Mouse (Mus musculus) embryonic stem cell, embryonic (primary cell): ENCODE data around the gene Ccdc62.

Experiments
- CTCF ChIA-PET, 4 experiments: fragments of 300-600 bp in 2 of 4; fragments of 350-600 bp in 2 of 4; sonication (Branson Sonifier 250); formaldehyde crosslinking; loops; one replicate each; lab custom pipeline; 2022; ENCODE audit warnings: inconsistent platforms in 2 of 4; lab: Charles Lee
- POLR2A ChIA-PET, 4 experiments: fragments of 300-600 bp in 2 of 4; fragments of 350-600 bp in 2 of 4; sonication (Branson Sonifier 250); formaldehyde crosslinking; loops; one replicate each; lab custom pipeline; 2022; ENCODE audit warnings: antibody characterized with exemption in 4 of 4, inconsistent platforms in 1 of 4; lab: Charles Lee

Gene Ccdc62

DNA sequence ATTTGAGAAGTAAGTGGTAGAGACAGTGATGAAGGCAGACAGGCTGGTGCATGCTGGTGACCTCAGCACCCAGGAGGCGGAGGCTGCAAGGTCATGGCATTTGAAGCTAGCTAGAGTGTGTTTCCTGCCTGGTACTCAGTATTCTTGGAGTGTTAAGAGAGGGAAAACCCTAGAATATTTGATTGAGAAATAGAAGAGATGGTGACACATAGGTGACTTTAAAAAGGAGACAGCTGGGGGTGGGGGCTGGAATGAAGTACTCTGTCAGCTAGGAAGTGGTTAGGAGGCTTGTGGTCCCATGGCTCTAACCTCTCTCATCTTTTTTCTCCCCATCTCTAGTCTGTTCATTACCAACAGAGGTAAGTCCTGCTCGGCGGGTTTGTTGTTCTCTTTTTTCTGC is 15.6 kb upstream of the Ccdc62 start:
- ChIA-PET CTCF (interaction anchor here in 1 of 4 experiments (0.6 kb wide), 1 partner anchor 94 kb away, joined by 3 read pairs; no protein-coding TSS in a partner anchor), POLR2A (interaction anchor here in 2 of 4 experiments (0.8 to 2.1 kb wide), 8 partner anchors 13 to 194 kb away, joined by 3 to 8 read pairs (median 4); partner anchors contain the start of genes Ccdc62 (in 2 of the 2), Gm43518 (in 1 of the 2), Kntc1 (in 1 of the 2) and Rsrc2 (in 1 of the 2))

DNA sequence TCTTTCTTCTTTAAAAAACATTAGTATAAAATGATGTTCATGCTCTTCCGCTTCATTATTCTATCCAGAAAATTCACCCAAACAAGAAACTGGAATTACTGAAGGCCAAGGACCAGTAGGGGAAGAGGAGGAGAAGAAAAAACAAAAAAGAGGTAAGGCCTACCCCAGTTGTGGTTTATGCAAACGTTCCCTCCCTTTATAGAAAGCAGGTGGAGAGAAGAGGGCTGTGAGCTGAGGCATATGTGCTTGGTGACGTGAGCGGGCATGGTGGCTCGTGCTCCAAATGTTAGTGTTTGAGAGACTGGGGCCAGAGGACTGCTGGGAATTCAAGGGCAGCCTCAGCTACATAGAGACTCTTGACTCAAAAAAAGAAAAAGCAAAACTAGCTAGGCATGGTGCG is 8.4 kb upstream of the Ccdc62 start:
- ChIA-PET CTCF (interaction anchor here in 1 of 4 experiments (0.6 kb wide), 2 partner anchors 15 to 28 kb away, joined by 3 to 4 read pairs; no protein-coding TSS in a partner anchor), POLR2A (interaction anchor here in 3 of 4 experiments (0.5 to 2.0 kb wide), 6 partner anchors 13 to 173 kb away, joined by 3 to 11 read pairs (median 3); partner anchors contain the start of genes Kntc1 (in 1 of the 3) and Rsrc2 (in 1 of the 3))

GRCm38 (mm10) chr5:123927118-123927517 is 3.4 kb upstream of the Ccdc62 start, which contains the start of gene Gm43518:
TSS of gene Gm43518 (plus strand) at chr5:123927418.
- ChIA-PET POLR2A (interaction anchor here in 1 of 4 experiments (0.9 to 1.2 kb wide), 2 partner anchors 11 to 17 kb away, joined by 4 to 5 read pairs; no protein-coding TSS in a partner anchor), CTCF (interaction anchor here in 1 of 4 experiments (0.7 kb wide), 1 partner anchor 47 kb away, joined by 3 read pairs; no protein-coding TSS in a partner anchor)

DNA sequence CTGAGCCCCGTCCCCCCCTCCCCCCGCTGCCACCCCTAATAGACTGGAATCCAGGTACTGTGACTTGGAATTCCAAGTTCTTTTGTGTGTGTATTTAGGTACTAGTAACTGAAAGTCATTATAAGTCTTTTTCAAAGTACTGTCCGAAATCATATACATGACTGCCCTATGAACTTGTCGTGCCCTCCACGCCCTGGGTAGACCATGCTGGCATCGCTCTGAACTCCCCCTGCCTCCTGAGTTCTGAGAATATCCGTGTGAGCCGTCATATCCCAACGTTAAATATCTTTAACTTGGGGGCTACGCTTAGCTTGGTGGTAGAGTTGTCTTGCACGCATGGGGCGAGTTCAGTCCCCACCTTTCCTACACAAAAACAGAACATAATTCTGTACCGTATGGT is 652 bp downstream of the Ccdc62 start:
- ChIA-PET CTCF (interaction anchor here in 2 of 4 experiments (0.6 to 1.2 kb wide), 3 partner anchors 87 to 165 kb away, joined by 3 to 4 read pairs (median 3); partner anchors contain the start of gene Abcb9 (in 1 of the 2)), POLR2A (interaction anchor here in 3 of 4 experiments (0.5 to 2.0 kb wide), 27 partner anchors 10 to 763 kb away, joined by 3 to 8 read pairs (median 4); partner anchors contain the start of genes Vps37b (in 2 of the 3), 2810006K23Rik (in 1 of the 3), Abcb9 (in 1 of the 3) and Denr (in 1 of the 3))

DNA sequence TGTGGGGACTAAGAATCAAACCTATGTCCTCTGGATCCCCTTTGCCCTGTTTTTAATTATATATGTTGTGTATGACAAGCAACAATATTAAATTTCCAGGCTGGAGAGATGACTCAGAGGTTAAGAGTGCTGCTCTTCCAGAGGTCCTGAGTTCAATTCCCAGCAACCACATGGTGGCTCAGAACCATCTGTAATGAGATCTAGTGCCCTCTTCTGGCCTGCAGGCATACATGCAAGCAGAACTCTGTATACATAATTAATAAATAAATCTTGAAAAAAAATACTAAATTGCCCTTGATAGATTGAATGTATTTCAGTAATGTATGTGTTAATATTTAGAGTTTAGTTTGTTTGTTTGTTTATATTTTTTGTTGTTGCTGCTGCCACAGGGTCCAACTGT is 2.4 kb downstream of the Ccdc62 start:
- CTCF ChIA-PET: interaction anchor here in 2 of 4 experiments (1.0 to 2.1 kb wide), 3 partner anchors 23 to 152 kb away, joined by 4 to 12 read pairs (median 9); no protein-coding TSS in a partner anchor
- POLR2A ChIA-PET: interaction anchor here in 3 of 4 experiments (0.5 to 1.4 kb wide), 7 partner anchors 9 to 395 kb away, joined by 3 to 4 read pairs (median 3); partner anchors contain the start of genes 2810006K23Rik (in 1 of the 3) and Mphosph9 (in 1 of the 3)

- CTCF ChIA-PET: interaction anchor here in 3 of 4 experiments (0.8 to 2.1 kb wide), 15 partner anchors 8 to 178 kb away, joined by 3 to 14 read pairs (median 5); no protein-coding TSS in a partner anchor
- POLR2A ChIA-PET: interaction anchor here in 3 of 4 experiments (0.5 to 1.6 kb wide), 14 partner anchors 10 to 394 kb away, joined by 3 to 8 read pairs (median 3); partner anchors contain the start of genes 2810006K23Rik (in 1 of the 3), Abcb9 (in 1 of the 3) and Mphosph9 (in 1 of the 3)
Observed at GRCm38 (mm10) chr5:123933556-123933955, 3.1 kb downstream of the Ccdc62 start.

DNA sequence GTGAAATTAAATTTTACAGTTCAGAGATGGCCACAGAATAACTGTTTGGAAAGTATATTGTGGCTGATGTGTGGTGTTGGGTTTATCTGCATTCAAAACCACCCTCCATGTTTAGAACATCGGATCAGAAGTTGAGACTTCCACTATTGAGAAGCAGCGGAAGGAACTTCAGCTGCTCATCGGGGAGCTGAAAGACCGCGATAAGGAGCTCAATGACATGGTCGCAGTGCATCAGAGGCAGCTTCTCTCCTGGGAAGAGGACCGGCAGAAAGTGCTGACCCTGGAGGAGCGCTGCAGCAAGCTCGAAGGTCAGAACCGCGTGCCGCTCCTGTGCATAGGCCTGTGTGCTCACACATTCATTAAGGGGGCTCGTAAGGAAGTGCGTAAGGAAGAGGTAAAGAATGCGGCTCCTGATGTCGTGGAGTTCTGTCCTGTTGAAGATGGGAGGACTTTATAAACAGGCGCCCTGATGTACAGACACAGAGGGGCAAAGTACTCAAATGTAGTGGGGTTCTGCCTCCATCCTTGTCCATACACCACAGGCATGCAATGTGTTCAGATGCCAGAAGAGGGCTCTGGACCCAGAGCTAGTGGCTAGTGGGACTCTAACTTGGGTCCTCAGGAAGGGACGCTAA is 3.6 kb downstream of the Ccdc62 start:
- POLR2A ChIA-PET: interaction anchor here in 3 of 4 experiments (0.6 to 1.6 kb wide), 13 partner anchors 24 to 393 kb away, joined by 3 to 8 read pairs (median 3); partner anchors contain the start of genes 2810006K23Rik (in 1 of the 3), Abcb9 (in 1 of the 3) and Mphosph9 (in 1 of the 3)
- CTCF ChIA-PET: interaction anchor here (0.5 to 2.1 kb wide), 22 partner anchors 8 to 462 kb away, joined by 3 to 14 read pairs (median 4); no protein-coding TSS in a partner anchor

- ChIA-PET CTCF (interaction anchor here in 1 of 4 experiments (0.6 kb wide), 1 partner anchor 360 kb away, joined by 4 read pairs; no protein-coding TSS in a partner anchor), POLR2A (interaction anchor here in 1 of 4 experiments (1.6 kb wide), 1 partner anchor 140 kb away, joined by 3 read pairs; no protein-coding TSS in a partner anchor)
Observed at GRCm38 (mm10) chr5:123935931-123936330, 5.5 kb downstream of the Ccdc62 start.

- CTCF ChIA-PET: no interaction called here
- POLR2A ChIA-PET: interaction anchor here in 2 of 4 experiments (0.6 to 1.5 kb wide), 5 partner anchors 9 to 1887 kb away, joined by 3 to 6 read pairs (median 3); partner anchors contain the start of gene Ccdc62 (in 1 of the 2)
Observed at GRCm38 (mm10) chr5:123938479-123938878, 8.0 kb downstream of the Ccdc62 start.

- POLR2A ChIA-PET: no interaction called here
Observed at GRCm38 (mm10) chr5:123946546-123946945, 16.1 kb downstream of the Ccdc62 start.

GRCm38 (mm10) chr5:123947041-123947761 is 16.7 kb downstream of the Ccdc62 start:
- ChIA-PET POLR2A (no interaction called here), CTCF (interaction anchor here in 1 of 4 experiments (1.0 kb wide), 1 partner anchor 55 kb away, joined by 3 read pairs; no protein-coding TSS in a partner anchor)

More at GRCm38 (mm10) chr5:123946546-123946945, 16.1 kb downstream of the Ccdc62 start:
- CTCF ChIA-PET: interaction anchor here in 2 of 4 experiments (1.0 to 1.8 kb wide), 2 partner anchors 56 to 139 kb away, joined by 3 to 5 read pairs; no protein-coding TSS in a partner anchor

GRCm38 (mm10) chr5:123952365-123953045 is 22.0 kb downstream of the Ccdc62 start:
- CTCF ChIA-PET: no interaction called here
- POLR2A ChIA-PET: interaction anchor here in 1 of 4 experiments (0.5 to 0.6 kb wide), 2 partner anchors 41 to 1128 kb away, joined by 3 read pairs; no protein-coding TSS in a partner anchor

DNA sequence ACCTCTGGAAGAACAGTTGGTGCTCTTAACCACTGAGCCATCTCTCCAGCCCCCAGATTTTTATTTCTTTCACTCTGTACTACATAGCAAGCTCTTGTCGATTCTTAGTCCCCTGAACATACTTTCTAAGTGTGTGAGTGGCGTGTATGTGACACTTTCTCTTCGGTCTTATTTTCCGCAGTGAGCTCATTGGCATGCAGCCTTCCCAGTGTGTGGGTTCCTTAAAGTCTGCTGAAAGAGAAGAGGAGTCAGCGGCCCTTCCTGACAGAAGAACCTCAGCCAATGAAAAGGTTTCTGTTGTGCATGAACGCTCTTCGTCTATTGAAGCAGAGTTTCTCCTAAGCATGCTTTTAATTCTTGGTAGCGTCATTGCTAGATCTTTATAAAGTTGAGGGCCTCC is 26.7 kb downstream of the Ccdc62 start:
- ChIA-PET POLR2A (interaction anchor here in 1 of 4 experiments (0.5 to 0.9 kb wide), 2 partner anchors 18 to 681 kb away, joined by 3 read pairs; no protein-coding TSS in a partner anchor), CTCF (interaction anchor here in 1 of 4 experiments (0.6 kb wide), 1 partner anchor 263 kb away, joined by 3 read pairs; no protein-coding TSS in a partner anchor)

DNA sequence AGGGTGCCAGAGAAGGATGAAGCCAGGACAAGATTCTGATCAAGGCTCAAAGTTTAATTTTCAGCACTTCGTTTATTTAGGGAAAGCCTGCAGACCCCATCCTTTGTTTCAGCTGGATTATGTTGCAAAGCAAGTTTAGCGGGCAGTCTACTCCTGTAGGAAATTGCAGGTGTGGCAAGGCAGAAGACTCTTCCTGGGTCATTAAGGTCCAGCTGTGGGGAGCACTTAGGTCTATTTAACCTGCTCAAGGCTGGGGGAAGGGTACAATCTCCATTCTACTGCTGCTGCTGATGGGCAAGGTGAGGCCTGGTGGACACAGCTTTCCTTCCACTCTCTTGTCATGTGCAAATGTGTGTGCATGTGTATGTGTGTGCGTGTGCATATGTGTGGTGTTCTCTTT is 28.5 kb downstream of the Ccdc62 start:
- ChIA-PET CTCF (interaction anchor here in 1 of 4 experiments (0.6 kb wide), 1 partner anchor 592 kb away, joined by 4 read pairs; no protein-coding TSS in a partner anchor), POLR2A (interaction anchor here in 1 of 4 experiments (2.2 kb wide), 1 partner anchor 108 kb away, joined by 6 read pairs; no protein-coding TSS in a partner anchor)

- ChIA-PET CTCF (no interaction called here), POLR2A (interaction anchor here in 1 of 4 experiments (2.2 kb wide), 1 partner anchor 107 kb away, joined by 6 read pairs; no protein-coding TSS in a partner anchor)
Observed at GRCm38 (mm10) chr5:123960129-123960528, 29.6 kb downstream of the Ccdc62 start.

DNA sequence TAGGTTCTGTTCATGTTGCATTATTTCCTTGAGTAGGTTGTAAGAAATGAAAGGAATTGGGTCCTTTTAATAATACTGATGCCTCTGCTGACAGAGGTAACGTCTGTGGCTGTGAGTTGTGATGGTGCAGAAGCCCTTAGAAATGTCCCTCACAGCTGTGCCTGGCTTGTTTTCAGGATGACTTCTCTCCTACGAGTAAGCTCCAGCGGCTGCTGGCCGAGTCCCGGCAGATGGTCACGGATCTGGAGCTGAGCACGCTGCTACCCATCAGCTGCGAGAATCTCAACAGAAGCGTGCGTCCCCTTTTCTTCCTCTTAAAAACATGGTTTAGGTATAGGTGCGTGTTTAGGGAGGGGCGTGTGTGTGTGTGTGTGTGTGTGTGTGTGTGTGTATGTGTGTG is 30.6 kb downstream of the Ccdc62 start:
- POLR2A ChIA-PET: interaction anchor here in 1 of 4 experiments (1.0 kb wide), 1 partner anchor 59 kb away, joined by 3 read pairs; no protein-coding TSS in a partner anchor
- CTCF ChIA-PET: interaction anchor here in 3 of 4 experiments (0.6 to 0.9 kb wide), 6 partner anchors 17 to 592 kb away, joined by 3 to 4 read pairs (median 3); no protein-coding TSS in a partner anchor
